In genomic region chr13:34408007-34408668, GRCm38 (mm10) we compare ENCODE assay signal across 9 mouse cellular contexts.
DNase-seq lines count a peak whose midpoint lies in the region; ATAC-seq and TF ChIP-seq lines count a peak whose summit lies in the region.
"Had no signal": no experiment of that assay in that cellular context is flagged by ENCODE, and none has a peak within 500 bp of the region (broad histone marks: within the 10 kb centered on the region; RNA-seq: fewer than 3 reads in every experiment).

No protein-coding gene starts in this region.

- H3K4me2 ChIP-seq in midbrain, embryonic 13.5 days (replicated peaks): no peak overlapping the region
- H3K4me2 ChIP-seq in midbrain, embryonic 14.5 days (ENCODE audit: low read length): no peak overlapping the region
- no peak overlapping the region for H3K4me2 ChIP-seq in midbrain, embryonic 15.5 days
- no peak overlapping the region for H3K4me2 ChIP-seq in forebrain, embryonic 14.5 days (ENCODE audit: low read length)
- H3K4me2 ChIP-seq: heart, embryonic 13.5 days had no signal

- intact Hi-C loops in gastrocnemius, adult 2 months (cut with DNase I): no loop called here
- intact Hi-C loops in gastrocnemius, postnatal 36 days (cut with DNase I): no loop called here

- no peaks in the 10 kb centered on the region for H3K36me3 ChIP-seq in midbrain, embryonic 13.5 days
- no peaks in the 10 kb centered on the region for H3K36me3 ChIP-seq in midbrain, embryonic 14.5 days (ENCODE audit: control insufficient read depth, insufficient read depth, low read length)
- no peaks in the 10 kb centered on the region for H3K36me3 ChIP-seq in midbrain, embryonic 15.5 days (replicated peaks)
- no peaks in the 10 kb centered on the region for H3K36me3 ChIP-seq in forebrain, embryonic 14.5 days (ENCODE audit: control insufficient read depth, insufficient read depth, low read length)
- H3K36me3 ChIP-seq: heart, embryonic 13.5 days had no signal

- 0 out of 2 replicates have a peak, but pooled peaks have one; percentile 30 for ATAC-seq in midbrain, embryonic 13.5 days
- ATAC-seq in midbrain, embryonic 14.5 days (ENCODE audit: low FRiP score, low TSS enrichment): no peak
- peak; percentile 45; the same call in 1 of the 2 replicates for ATAC-seq in midbrain, embryonic 15.5 days (replicated peaks)
- no peak for ATAC-seq in forebrain, embryonic 14.5 days

- no peaks in the 10 kb centered on the region for H3K27me3 ChIP-seq in midbrain, embryonic 13.5 days
- H3K27me3 ChIP-seq in midbrain, embryonic 14.5 days (ENCODE audit: control insufficient read depth, insufficient read depth, low read length): no peaks in the 10 kb centered on the region
- H3K27me3 ChIP-seq in midbrain, embryonic 15.5 days (replicated peaks): no peaks in the 10 kb centered on the region
- H3K27me3 ChIP-seq in forebrain, embryonic 14.5 days (replicated peaks; ENCODE audit: control insufficient read depth, insufficient read depth, low read length): no peaks in the 10 kb centered on the region
- H3K27me3 ChIP-seq: heart, embryonic 13.5 days had no signal

- WGBS in midbrain, embryonic 13.5 days: 75% methylated on average over 4 of the region's 4 CpGs
- WGBS in midbrain, embryonic 14.5 days: 73% methylated on average over 4 of the region's 4 CpGs
- 82% methylated on average over 4 of the region's 4 CpGs for WGBS in midbrain, embryonic 15.5 days
- WGBS in forebrain, embryonic 14.5 days: 75% methylated on average over 4 of the region's 4 CpGs

- H3K9ac ChIP-seq in midbrain, embryonic 13.5 days (replicated peaks): no peak overlapping the region
- no peak overlapping the region for H3K9ac ChIP-seq in midbrain, embryonic 14.5 days (replicated peaks; ENCODE audit: low read length)
- no peak overlapping the region for H3K9ac ChIP-seq in midbrain, embryonic 15.5 days
- no peak overlapping the region for H3K9ac ChIP-seq in forebrain, embryonic 14.5 days (ENCODE audit: low read length)
- H3K9ac ChIP-seq: heart, embryonic 13.5 days had no signal

- H3K27ac ChIP-seq in gastrocnemius, adult 2 months: peak overlapping the region; percentile 3; the same call in 1 of the 2 replicates
- no peak overlapping the region for H3K27ac ChIP-seq in midbrain, embryonic 13.5 days
- no peak overlapping the region for H3K27ac ChIP-seq in midbrain, embryonic 14.5 days (replicated peaks; ENCODE audit: low read depth, low read length)
- no peak overlapping the region for H3K27ac ChIP-seq in midbrain, embryonic 15.5 days
- no peak overlapping the region for H3K27ac ChIP-seq in forebrain, embryonic 14.5 days (ENCODE audit: low read depth, low read length)
- H3K27ac ChIP-seq: heart, embryonic 13.5 days had no signal

- no peak overlapping the region for H3K4me3 ChIP-seq in gastrocnemius, adult 2 months
- no peak overlapping the region for H3K4me3 ChIP-seq in midbrain, embryonic 13.5 days (replicated peaks)
- H3K4me3 ChIP-seq in midbrain, embryonic 14.5 days (replicated peaks; ENCODE audit: low read depth, low read length): no peak overlapping the region
- no peak overlapping the region for H3K4me3 ChIP-seq in midbrain, embryonic 15.5 days
- no peak overlapping the region for H3K4me3 ChIP-seq in forebrain, embryonic 14.5 days (ENCODE audit: low read depth, low read length)
- H3K4me3 ChIP-seq: heart, embryonic 13.5 days had no signal

- no peak for TF ChIP-seq CTCF in gastrocnemius, adult 2 months (IDR thresholded peaks at IDR 0.05)

- peak; percentile 24 for DNase-seq in gastrocnemius, adult 2 months
- DNase-seq in gastrocnemius, postnatal 36 days: no peak
- DNase-seq in midbrain, embryonic 14.5 days: no peak
- peak; percentile 55 to 62 for DNase-seq in left cerebral cortex, adult 18-20 months (ENCODE audit: low spot score in 2 of 2)
- DNase-seq in forebrain, embryonic 14.5 days (ENCODE audit: low spot score): no peak
- no peak for DNase-seq in thymus, postnatal 0 days (ENCODE audit: low spot score)

- H3K9me3 ChIP-seq in midbrain, embryonic 13.5 days: no peaks in the 10 kb centered on the region
- no peaks in the 10 kb centered on the region for H3K9me3 ChIP-seq in midbrain, embryonic 14.5 days (ENCODE audit: control insufficient read depth, low read length)
- H3K9me3 ChIP-seq in midbrain, embryonic 15.5 days: no peaks in the 10 kb centered on the region
- no peaks in the 10 kb centered on the region for H3K9me3 ChIP-seq in forebrain, embryonic 14.5 days (replicated peaks; ENCODE audit: control insufficient read depth, low read length)
- H3K9me3 ChIP-seq: heart, embryonic 13.5 days had no signal

- no peaks in the 10 kb centered on the region for H3K4me1 ChIP-seq in midbrain, embryonic 13.5 days (replicated peaks)
- H3K4me1 ChIP-seq in midbrain, embryonic 14.5 days (ENCODE audit: control insufficient read depth, insufficient read depth, low read length): no peaks in the 10 kb centered on the region
- H3K4me1 ChIP-seq in midbrain, embryonic 15.5 days: no peaks in the 10 kb centered on the region
- no peaks in the 10 kb centered on the region for H3K4me1 ChIP-seq in forebrain, embryonic 14.5 days (ENCODE audit: control insufficient read depth, insufficient read depth, low read length)

Comparison
In these comparisons a context has a peak if more than half of its experiments do, and no peak if none do; other contexts are left out.
1. DNase-seq: peak in gastrocnemius, adult 2 months (single experiment) and left cerebral cortex, adult 18-20 months (2 of 2); none in gastrocnemius, postnatal 36 days (0 of 2), midbrain, embryonic 14.5 days (single experiment), forebrain, embryonic 14.5 days (single experiment) and thymus, postnatal 0 days (single experiment).
2. ATAC-seq: peak in midbrain, embryonic 13.5 days (single experiment) and midbrain, embryonic 15.5 days (single experiment); none in midbrain, embryonic 14.5 days (single experiment) and forebrain, embryonic 14.5 days (single experiment).